Mouse (Mus musculus): ENCODE results near the gene Zic5.
"Not testable (repeated sequence)": the region's sequence is repeated elsewhere in the genome, so short reads cannot be mapped to it uniquely, and the experiment has no call there.

DNA sequence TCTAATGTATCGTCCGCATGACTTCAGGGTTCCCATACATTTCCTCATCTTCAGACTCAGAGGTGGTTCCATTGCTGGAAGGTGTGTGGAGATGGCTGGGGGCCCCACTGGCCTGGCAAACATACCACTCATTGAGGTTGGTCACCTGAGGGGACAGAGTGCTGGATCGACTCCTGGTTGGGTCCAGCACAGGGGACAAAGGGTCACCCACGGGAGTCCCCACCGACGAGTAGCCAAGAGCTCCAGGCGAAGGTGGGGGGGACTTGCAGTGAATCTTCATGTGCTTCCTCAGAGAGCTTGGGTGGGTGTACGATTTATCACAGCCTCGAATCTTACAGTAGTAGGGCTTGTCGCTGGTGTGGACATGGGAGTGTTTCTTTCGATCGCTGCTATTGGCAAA lies 6.1 kb downstream of the Zic5 start:
- not testable (repeated sequence) for TF ChIP-seq CTCF (IDR thresholded peaks at IDR 0.05; ENCODE audit: control insufficient read depth, insufficient read depth, insufficient replicate concordance, low read depth, low read length); POLR2A (IDR thresholded peaks at IDR 0.05; ENCODE audit: control insufficient read depth, low read depth, low read length)
